Mouse (Mus musculus) lung, adult 2 months (tissue): ENCODE measurements at regions not wholly inside any gene's neighbourhood (a gene's known extent, or its start where the extent isn't known, plus 50 kb on each side); places are given as distances from the start of the nearest gene placed in this dataset.

Experiments
- CTCF ChIP-seq: fragments of 200-500 bp; IDR thresholded peaks from 2 replicates; pipeline ENCODE4 v1.5.1; 2011; ENCODE audit warnings: mild to moderate bottlenecking, low read length, control low read depth; ENCODE audit not compliant: insufficient read depth
- POLR2A ChIP-seq: fragments of 200-500 bp; IDR thresholded peaks from 2 replicates; pipeline ENCODE4 v1.6.1; 2011; ENCODE audit warnings: low read depth, mild to moderate bottlenecking, control low read depth, low read length, borderline replicate concordance; ENCODE audit errors: extremely low read depth

GRCm38 (mm10) chr3:130877981-130878380, 147.8 kb upstream of the Rpl34 start:
- TF ChIP-seq CTCF (no peak), POLR2A (no peak)
